Mouse (Mus musculus) c-Kit-positive CD71-positive TER-119-negative erythroid progenitor cells, embryonic 14.5 days (primary cell): Measurements from ENCODE around the gene Zcrb1.
A peak's percentile ranks its signal among the peaks of the same experiment; 100 is the strongest.

Source experiments
- DNase-seq: peaks from one replicate; pipeline ENCODE4 v3.0.0-alpha.2; 2013; ENCODE audit warnings: low read depth

The Zcrb1 gene

GRCm38 (mm10) chr15:93371838-93372237, 26.3 kb downstream of the Zcrb1 start:
- DNase-seq = no peak

- DNase-seq = no peak
Observed at GRCm38 (mm10) chr15:93368558-93368957, 29.6 kb downstream of the Zcrb1 start.

- no peak for DNase-seq
Observed at GRCm38 (mm10) chr15:93365561-93365960, 32.6 kb downstream of the Zcrb1 start.

- no peak for DNase-seq
Observed at GRCm38 (mm10) chr15:93358346-93359095, 39.6 kb downstream of the Zcrb1 start.

- DNase-seq = no peak
Observed at GRCm38 (mm10) chr15:93340630-93341379, 57.3 kb downstream of the Zcrb1 start.

- peak; percentile 71 for DNase-seq
Observed at GRCm38 (mm10) chr15:93336925-93337761, 61.0 kb downstream of the Zcrb1 start, which contains the start of gene Yaf2. Yaf2 (minus strand) TSS chr15:93336935.

GRCm38 (mm10) chr15:93336658-93336924, 61.5 kb downstream of the Zcrb1 start:
- DNase-seq = no peak
